Mouse (Mus musculus) heart, adult 2 months (tissue): Measurements from ENCODE around the gene Edn2. TPM values are rescaled to one million over a fixed set of nuclear protein-coding genes. Genes with fewer than 3 reads are reported as not detected.

ENCODE experiments used
- DNase-seq, 2 experiments: peaks; one replicate each; pipeline ENCODE4 v3.0.0; 2021
- H3K27ac ChIP-seq: fragments of 200-600 bp; 2 replicates; pipeline ENCODE4 v1.8.1; 2022
- H3K27me3 ChIP-seq: fragments of 200-500 bp; 2 replicates; pipeline ENCODE4 v1.6.1; 2012; ENCODE audit warnings: mild to moderate bottlenecking, low read length, inconsistent platforms, mixed read lengths; ENCODE audit not compliant: control insufficient read depth, insufficient read depth
- H3K36me3 ChIP-seq: fragments of 200-500 bp; 2 replicates; pipeline ENCODE4 v1.6.1; 2012; ENCODE audit warnings: low read length, inconsistent platforms; ENCODE audit not compliant: control insufficient read depth, insufficient read depth
- H3K4me1 ChIP-seq: fragments of 200-500 bp; 2 replicates; pipeline ENCODE4 v1.6.1; 2011; ENCODE audit warnings: low read length; ENCODE audit not compliant: control insufficient read depth, insufficient read depth
- H3K4me3 ChIP-seq: fragments of 200-600 bp; 2 replicates; pipeline ENCODE4 v1.8.1; 2022
- H3K79me2 ChIP-seq: fragments of 200-500 bp; replicated peaks from 2 replicates; pipeline ENCODE4 v1.6.1; 2012; ENCODE audit warnings: mild to moderate bottlenecking, inconsistent platforms, low read length, moderate library complexity, mixed read lengths; ENCODE audit not compliant: control insufficient read depth, insufficient read depth
- H3K9ac ChIP-seq: fragments of 200-500 bp; 2 replicates; pipeline ENCODE4 v1.6.1; 2012; ENCODE audit warnings: low read depth, mild to moderate bottlenecking, control low read depth, inconsistent platforms, low read length, mixed read lengths
- CTCF ChIP-seq: fragments of 200-600 bp; IDR thresholded peaks from 2 replicates; pipeline ENCODE4 v1.8.1; 2022; ENCODE audit warnings: antibody characterized with exemption, mild to moderate bottlenecking, moderate library complexity
- EP300 ChIP-seq: fragments of 200-500 bp; IDR thresholded peaks from 2 replicates; pipeline ENCODE4 v1.6.1; 2011; ENCODE audit warnings: low read depth, low read length, control low read depth; ENCODE audit not compliant: insufficient read depth
- POLR2A ChIP-seq: fragments of 200-500 bp; IDR thresholded peaks from 2 replicates; pipeline ENCODE4 v1.6.1; 2011; ENCODE audit warnings: mild to moderate bottlenecking, low read depth, low read length, control low read depth; ENCODE audit not compliant: insufficient read depth
- WGBS: fragments of 180-500 bp; shearing (Covaris S2); methylation state at CpG from one replicate; pipeline ENCODE4 v1.1.7; 2018; 5-methylcytosine and 5-hydroxymethylcytosine counted together
- intact Hi-C: fragments of 180-260 bp; cut with DNase I; formaldehyde crosslinking; loops from one replicate; pipeline ENCODE4 v1.15.1; 2025
- polyA plus RNA-seq: library from polyadenylated mRNA; depleted of rRNA; stranded (reverse); fragments of >200 nt; gene quantifications from 2 replicates; pipeline ENCODE4 v1.2.3, GENCODE M21; 2012
- total RNA-seq, 2 experiments: library from RNA; stranded (reverse); gene quantifications; 2 replicates each; pipeline ENCODE4 v1.2.3; 2021

The Edn2 gene
- total and polyA plus RNA-seq, 3 experiments: 0.55 TPM; not detected in 2

GRCm38 (mm10) chr4:120163242-120163641 is 2.2 kb downstream of the Edn2 start:
- no peaks in the 10 kb centered on the region for H3K27me3 ChIP-seq
- peak; percentile 54 to 56 for DNase-seq
- 19% methylated on average over 11 of the region's 11 CpGs for WGBS
- no peak overlapping the region for H3K27ac ChIP-seq
- H3K4me3 ChIP-seq: no peak overlapping the region
- no peaks in the 10 kb centered on the region for H3K79me2 ChIP-seq
- peaks cover 5% of the 10 kb centered on the region for H3K4me1 ChIP-seq
- intact Hi-C loops: no loop called here
- no peak overlapping the region for H3K9ac ChIP-seq
- TF ChIP-seq CTCF: no peak
- no peak for TF ChIP-seq POLR2A
- no peak for TF ChIP-seq EP300
- no peaks in the 10 kb centered on the region for H3K36me3 ChIP-seq

GRCm38 (mm10) chr4:120164316-120164715 is 3.3 kb downstream of the Edn2 start:
- Histone ChIP-seq H3K27ac (no peak overlapping the region), H3K36me3 (no peaks in the 10 kb centered on the region), H3K27me3 (no peaks in the 10 kb centered on the region), H3K79me2 (no peaks in the 10 kb centered on the region), H3K4me3 (no peak overlapping the region), H3K4me1 (peaks cover 2% of the 10 kb centered on the region), H3K9ac (no peak overlapping the region)
- DNase-seq: no peak
- intact Hi-C loops: no loop called here
- TF ChIP-seq CTCF (no peak), POLR2A (no peak), EP300 (no peak)
- WGBS: 86% methylated on average over 5 of the region's 5 CpGs

GRCm38 (mm10) chr4:120167778-120168177 is 6.8 kb downstream of the Edn2 start:
- Histone ChIP-seq H3K79me2 (no peaks in the 10 kb centered on the region), H3K36me3 (no peaks in the 10 kb centered on the region), H3K4me3 (no peak overlapping the region), H3K27me3 (no peaks in the 10 kb centered on the region), H3K4me1 (no peaks in the 10 kb centered on the region), H3K9ac (no peak overlapping the region), H3K27ac (no peak overlapping the region)
- intact Hi-C loops: no loop called here
- DNase-seq: no peak
- 90% methylated on average over 6 of the region's 6 CpGs for whole genome bisulfite sequencing
- TF ChIP-seq POLR2A (no peak), CTCF (no peak), EP300 (no peak)

- Histone ChIP-seq H3K4me1 (no peaks in the 10 kb centered on the region), H3K27ac (no peak overlapping the region), H3K4me3 (no peak overlapping the region), H3K9ac (no peak overlapping the region), H3K36me3 (no peaks in the 10 kb centered on the region), H3K79me2 (no peaks in the 10 kb centered on the region), H3K27me3 (no peaks in the 10 kb centered on the region)
- WGBS: 84% methylated on average over 4 of the region's 4 CpGs
- DNase-seq: no peak
- intact Hi-C loops: no loop called here
- TF ChIP-seq CTCF (no peak), EP300 (no peak), POLR2A (no peak)
Observed at GRCm38 (mm10) chr4:120168346-120168745, 7.3 kb downstream of the Edn2 start.

- WGBS: 63% methylated on average over 9 of the region's 9 CpGs
- no peak for DNase-seq
- TF ChIP-seq EP300 (no peak), CTCF (no peak), POLR2A (no peak)
- intact Hi-C loops: no loop called here
- no peaks in the 10 kb centered on the region for H3K79me2 ChIP-seq
- H3K36me3 ChIP-seq: no peaks in the 10 kb centered on the region
- H3K27ac ChIP-seq: no peak overlapping the region
- H3K27me3 ChIP-seq: no peaks in the 10 kb centered on the region
- H3K4me3 ChIP-seq: no peak overlapping the region
- no peaks in the 10 kb centered on the region for H3K4me1 ChIP-seq
- H3K9ac ChIP-seq: no peak overlapping the region
Observed at GRCm38 (mm10) chr4:120170387-120170936, 9.5 kb downstream of the Edn2 start.

GRCm38 (mm10) chr4:120172050-120172684 is 11.2 kb downstream of the Edn2 start:
- no peak overlapping the region for H3K27ac ChIP-seq
- no peaks in the 10 kb centered on the region for H3K79me2 ChIP-seq
- DNase-seq: peak in 1 of 2 experiments; percentile 20
- H3K27me3 ChIP-seq: no peaks in the 10 kb centered on the region
- H3K4me1 ChIP-seq: no peaks in the 10 kb centered on the region
- no peak overlapping the region for H3K9ac ChIP-seq
- intact Hi-C loops: no loop called here
- H3K4me3 ChIP-seq: no peak overlapping the region
- H3K36me3 ChIP-seq: no peaks in the 10 kb centered on the region
- TF ChIP-seq CTCF (no peak), POLR2A (no peak), EP300 (no peak)
- 30% methylated on average over 7 of the region's 7 CpGs for WGBS

GRCm38 (mm10) chr4:120179123-120179522 is 18.1 kb downstream of the Edn2 start:
- Histone ChIP-seq H3K9ac (no peak overlapping the region), H3K79me2 (no peaks in the 10 kb centered on the region), H3K4me1 (no peaks in the 10 kb centered on the region), H3K4me3 (no peak overlapping the region), H3K27ac (no peak overlapping the region), H3K27me3 (no peaks in the 10 kb centered on the region), H3K36me3 (no peaks in the 10 kb centered on the region)
- DNase-seq: no peak
- intact Hi-C loops: no loop called here
- WGBS: 74% methylated on average over 4 of the region's 4 CpGs
- TF ChIP-seq POLR2A (no peak), CTCF (no peak), EP300 (no peak)
